Mouse (Mus musculus): ENCODE results near the gene Serpina3a.
"Not testable (repeated sequence)": the region's sequence is repeated elsewhere in the genome, so short reads cannot be mapped to it uniquely, and the experiment has no call there.

Gene Serpina3a

DNA sequence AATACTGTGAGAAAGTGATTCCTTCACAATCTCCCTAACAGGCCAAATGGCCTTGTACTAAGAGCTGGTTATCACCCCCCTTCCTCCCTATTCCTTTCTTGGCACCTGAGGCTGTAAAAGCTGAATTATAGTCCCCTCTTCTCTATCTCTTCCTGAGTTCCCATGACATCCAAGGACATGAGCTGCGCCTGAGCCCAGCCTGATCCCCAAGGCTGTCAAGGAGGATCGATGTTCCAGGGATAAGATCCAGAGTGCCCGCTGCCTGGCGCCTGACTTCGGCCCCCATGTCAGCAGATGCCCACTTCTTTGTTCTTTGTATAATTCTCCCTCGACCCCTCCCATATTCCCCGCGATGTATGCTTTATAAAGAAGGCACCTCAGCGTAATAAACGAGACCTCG is at the start of gene Serpina3a:
Serpina3a (plus strand) TSS at position 392 of the 400 bp plus-strand sequence.
- DNase-seq, result not testable (repeated sequence)

DNA sequence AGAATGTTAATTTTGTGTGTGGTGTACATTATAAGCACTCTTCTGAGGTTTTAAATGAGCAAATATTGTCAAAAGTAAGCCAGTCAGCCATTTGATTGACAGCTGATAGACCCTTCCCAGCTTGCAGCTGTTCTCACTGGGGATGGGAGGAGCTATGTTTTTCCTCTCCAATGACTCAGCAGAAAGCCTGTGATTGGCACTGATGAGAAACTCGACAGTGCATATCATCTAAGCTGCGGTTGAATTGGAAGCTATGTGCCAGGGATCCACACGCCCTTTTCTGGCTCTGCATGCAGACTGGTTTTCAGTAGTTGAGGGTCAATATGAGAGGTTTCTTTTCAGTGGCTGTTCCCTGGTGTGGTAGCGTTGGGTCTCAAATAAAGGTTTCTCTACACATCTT is 48.0 kb upstream of the Serpina3a start:
- no peak for DNase-seq

DNA sequence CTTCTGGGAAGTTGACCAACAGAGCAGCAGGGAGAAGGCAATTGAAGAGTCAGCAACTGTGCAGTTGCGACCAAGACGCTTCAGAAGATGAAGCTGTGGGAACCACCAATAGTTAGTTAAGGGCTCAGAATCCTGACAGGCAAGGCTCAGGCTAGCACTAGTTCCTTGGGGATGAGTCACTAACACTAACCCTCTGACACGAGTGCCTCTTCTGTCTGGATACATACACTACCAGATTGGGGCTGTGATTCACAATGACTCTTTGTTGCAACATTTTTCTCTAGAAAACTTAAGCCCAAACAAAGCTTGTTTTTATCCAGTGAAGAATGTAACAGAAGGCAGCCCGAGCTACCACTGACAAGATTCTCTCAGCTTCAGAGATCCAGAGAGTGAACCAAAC is 47.5 kb upstream of the Serpina3a start:
- no peak for DNase-seq

DNA sequence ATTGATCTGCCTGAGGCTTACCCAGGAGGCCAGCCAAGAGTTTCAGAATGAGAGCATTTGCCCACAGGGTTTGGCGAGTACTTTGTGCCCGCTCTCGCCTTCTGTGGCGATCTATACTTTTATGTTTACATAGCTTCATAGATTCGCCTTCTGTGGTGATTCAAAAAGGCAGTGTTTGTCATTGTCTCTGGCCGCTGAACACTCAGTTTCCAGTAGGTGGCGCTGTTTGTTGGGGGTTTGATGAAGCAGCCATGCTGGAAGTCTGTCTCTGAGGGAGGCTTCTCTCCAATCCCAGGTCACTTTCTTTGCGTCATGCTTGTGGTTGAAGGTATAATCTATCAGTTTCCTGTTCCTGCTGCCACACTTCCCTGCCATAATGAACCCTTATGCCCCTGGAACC is 46.3 kb upstream of the Serpina3a start:
- DNase-seq, result peak; percentile 23 to 53

DNA sequence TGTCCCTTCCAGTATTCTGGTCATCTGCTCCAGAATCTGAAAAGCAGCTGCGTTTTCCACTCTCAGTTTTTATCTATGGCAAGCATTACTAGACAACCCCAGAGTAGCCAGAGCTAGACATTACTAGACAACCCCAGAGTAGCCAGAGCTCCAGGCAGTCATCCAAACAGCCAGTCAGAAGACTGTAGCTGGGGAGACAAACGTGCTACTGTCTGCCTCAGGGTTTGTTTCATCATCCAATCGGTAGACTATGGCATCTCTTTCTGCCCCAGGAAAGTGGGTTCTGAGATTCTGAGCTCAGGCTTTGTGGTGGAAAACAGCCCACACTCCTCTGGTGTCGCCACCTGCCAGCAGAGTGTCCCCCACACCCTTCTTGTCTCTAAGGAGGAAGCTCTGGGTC is 45.0 kb upstream of the Serpina3a start:
- no peak for DNase-seq

DNA sequence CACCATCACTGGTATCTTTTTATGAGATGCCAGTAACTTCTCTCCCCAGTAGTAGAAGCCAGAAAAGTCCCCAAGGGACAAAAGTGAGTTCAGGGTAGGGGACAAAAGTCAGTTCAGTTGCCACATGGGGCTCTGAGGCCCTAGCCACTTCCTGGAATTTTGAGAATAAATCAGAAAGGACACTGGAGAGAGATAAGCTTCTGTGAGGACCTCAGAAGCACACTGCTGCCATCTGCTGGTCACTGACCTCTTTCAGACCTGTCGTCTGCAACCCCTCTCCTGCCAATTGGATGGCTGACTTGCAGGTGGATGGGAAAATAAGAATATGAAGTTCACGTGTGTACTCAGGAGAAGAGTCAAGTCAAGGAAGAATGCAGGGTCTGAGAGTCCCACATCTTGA is 42.9 kb upstream of the Serpina3a start:
- DNase-seq, result peak; percentile 29 to 70

DNA sequence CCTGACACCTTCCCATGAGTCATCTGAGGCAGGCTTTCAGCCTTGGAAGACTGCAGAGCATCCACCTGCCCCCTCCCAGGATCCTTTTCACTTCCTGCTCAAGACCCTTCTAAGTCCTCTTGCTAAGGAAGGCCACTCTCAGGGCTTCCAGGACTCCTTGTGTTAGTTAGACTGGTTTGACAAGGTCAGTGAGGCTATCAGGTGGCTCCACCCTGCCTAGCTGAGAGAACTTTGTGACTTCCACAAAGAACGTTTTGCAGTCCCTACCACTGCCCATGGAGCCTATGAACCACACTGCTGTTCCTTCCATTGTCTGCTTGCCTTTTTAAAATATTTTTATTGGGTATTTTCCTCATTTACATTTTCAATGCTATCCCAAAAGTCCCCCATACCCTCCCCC is 40.8 kb upstream of the Serpina3a start:
- no peak for DNase-seq

DNA sequence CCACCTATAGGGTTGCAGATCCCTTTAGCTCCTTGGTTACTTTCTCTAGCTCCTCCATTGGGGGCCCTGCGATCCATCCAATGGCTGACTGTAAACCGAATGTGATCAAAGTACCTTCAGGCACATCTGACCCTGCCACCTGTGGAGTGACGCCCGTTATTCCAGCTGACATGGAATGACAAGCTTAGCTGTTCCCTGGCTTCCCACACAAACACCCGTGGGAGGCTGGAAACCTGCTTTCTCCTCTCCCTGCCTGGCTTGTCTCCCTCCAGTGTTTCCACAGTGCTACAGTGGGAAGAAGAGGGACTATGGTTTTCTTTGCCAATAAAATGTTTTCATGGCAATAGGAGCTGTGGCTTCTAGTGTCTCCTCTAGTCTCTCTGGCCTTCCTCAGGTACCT is 40.2 kb upstream of the Serpina3a start:
- DNase-seq, result no peak

DNA sequence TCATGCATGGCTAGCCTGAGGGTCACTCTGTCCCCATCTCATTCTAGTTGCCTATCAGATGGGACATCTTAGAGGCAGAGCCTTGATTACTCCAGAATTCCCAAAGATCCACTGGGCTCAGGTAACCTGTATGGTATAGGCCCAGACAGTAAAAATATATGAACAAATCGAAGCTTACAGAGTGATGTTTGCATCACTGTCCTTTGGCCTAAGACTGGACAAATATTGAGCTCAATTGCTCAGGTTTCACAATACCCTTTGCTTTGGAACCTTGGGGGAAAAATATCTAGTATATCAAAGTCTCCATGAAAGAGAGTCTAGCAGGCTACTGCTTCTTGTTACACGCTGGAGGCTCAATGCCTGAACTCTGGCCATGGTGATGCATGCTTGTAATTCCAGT is 22.4 kb upstream of the Serpina3a start:
- DNase-seq, result no peak

DNA sequence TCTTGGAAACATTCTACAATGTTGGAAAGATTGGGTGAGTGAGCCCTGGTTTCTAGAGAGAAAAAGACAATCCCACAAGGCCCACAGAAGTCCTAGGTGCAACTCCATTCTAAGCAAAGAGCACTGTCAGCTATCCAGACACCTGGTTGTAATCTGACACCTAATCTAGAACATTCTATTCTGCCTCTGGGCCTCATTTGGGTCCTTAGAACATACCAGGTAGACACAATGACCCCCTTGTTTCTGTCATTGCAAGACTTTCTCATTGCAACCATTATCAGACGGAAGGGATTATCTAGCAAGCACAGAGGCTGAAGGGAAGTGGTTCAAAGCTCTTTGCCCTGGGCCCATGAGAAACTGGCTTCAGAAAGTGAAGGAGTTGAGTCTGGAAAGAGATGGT is 21.2 kb upstream of the Serpina3a start:
- no peak for DNase-seq

DNA sequence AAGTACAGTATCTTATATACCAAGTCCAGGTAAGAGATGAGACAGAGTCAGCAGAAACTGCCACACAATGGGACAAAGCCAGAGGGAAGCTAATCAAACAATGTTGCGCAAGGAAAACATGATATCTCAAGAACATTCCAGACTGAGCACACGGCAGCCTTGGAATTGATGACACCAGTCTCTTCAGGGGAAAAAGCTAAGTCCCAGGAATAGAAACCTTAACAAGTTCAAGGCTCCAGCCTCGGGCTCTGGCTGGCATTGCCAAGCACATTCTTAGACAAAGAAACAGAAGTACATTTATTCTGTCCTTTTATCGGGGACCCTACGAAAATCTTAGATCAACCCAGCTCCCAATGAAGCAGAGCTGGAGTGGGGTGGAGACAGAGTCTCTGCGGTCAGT is 11.8 kb upstream of the Serpina3a start, which contains the start of gene Serpina5:
Serpina5 (plus strand) TSS at position 346 of the 400 bp plus-strand sequence.
- no peak for DNase-seq

DNA sequence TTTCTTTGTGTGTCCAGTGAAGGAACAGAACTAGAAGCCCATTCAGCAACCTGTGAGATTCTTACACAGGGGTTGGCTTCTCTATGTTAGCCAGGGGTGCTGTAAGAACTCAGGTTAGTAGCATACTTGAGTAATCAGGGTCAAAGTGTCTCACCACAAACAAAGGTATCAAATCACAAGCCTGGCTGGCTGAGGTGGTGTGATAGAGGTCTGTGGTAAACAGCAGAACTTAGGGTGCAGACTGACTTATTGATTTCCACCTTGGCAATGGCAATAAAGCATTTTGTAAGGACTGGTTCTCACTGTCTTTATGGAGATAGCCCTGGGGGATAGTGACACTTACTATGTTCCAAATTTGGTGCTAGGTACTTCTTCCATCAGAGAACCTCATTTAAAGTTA is 6.7 kb upstream of the Serpina3a start:
- DNase-seq, result no peak

DNA sequence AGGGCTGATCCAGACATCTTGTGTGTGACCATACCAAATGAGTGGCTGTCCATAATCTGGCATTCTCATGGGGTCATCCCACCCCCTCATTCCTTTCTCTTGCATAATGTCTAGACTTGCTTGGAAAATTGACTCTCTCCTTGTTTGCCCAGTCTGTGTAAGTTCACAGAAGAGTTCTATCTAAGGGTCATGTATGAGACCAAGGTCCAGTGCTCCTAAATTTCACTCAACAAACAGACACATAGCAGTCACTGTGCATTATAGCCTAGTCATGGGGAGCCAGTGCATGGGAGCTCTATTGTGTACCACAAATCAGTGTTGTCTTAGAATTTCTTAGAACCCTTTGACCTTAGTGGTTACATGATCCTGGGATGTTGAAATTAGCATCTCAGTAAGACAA is 5.6 kb upstream of the Serpina3a start:
- no peak for DNase-seq

DNA sequence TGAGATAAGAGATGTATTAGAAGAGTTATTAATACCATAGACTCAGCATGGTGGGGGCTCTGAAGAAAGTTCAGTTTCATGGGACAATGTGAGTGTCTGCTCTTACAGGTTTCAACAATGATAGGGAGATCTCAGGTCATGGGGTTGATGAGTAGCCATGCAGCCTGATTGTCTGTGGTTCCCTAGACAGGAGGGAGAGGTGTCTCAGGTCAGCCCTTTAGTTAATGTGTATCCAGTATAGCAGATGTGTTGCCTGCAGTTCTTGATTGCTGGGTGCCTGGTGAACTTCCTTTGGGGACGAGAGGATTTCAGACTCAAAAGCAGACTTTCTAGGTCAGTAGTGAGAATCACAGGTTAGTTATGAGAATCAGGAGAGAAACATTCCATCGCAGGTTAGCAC is 4.0 kb upstream of the Serpina3a start:
- no peak for DNase-seq

DNA sequence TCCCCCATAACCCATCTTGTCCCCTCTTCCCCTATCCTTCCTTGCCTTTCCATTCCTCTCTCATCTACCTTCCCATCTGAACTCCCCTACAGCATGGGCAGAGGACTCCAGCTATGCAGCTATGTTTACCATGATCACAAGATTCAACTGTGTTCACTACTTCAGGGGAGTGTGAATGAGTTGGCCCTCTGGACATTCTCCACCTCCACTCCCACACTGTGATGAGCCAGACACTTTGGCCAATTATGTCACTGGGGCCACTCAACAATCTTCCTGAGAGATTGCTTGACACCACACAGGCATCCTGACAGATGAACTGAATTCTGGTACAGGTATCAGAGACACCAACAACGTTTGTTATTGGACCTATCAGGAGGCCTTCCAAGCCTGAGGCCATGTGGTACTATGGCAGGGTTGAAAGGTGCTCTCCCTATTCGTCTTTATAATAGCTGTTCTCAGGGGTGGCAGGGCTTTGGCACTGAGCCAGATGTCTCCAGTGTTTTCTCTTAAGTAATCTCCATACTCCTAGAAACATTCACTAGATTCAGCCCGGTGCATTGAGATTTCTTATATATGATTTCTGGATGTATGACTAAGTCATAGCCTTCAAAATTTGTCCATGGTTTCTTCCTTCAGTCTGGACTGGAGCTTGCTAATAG is 2.5 kb downstream of the Serpina3a start:
- no peak for DNase-seq

DNA sequence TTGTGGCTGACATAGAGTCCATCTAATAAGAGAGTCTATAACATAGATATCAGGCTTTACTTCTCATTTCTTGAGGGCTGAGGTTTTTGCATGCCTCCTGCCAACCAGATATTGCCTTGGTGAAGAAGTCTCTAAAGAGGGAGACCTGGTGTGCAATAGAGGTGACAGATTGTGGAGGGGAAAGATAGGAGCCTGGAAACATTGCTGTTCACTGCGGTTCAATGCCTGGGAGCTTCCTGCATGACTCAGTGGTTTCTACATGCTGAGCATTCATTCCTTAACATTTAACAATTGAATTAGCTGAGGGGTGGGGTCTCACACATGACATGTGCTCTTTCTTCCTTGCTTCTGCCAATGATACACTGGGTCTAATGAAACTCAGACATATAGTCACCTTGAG is 10.6 kb downstream of the Serpina3a start:
- no peak for DNase-seq

DNA sequence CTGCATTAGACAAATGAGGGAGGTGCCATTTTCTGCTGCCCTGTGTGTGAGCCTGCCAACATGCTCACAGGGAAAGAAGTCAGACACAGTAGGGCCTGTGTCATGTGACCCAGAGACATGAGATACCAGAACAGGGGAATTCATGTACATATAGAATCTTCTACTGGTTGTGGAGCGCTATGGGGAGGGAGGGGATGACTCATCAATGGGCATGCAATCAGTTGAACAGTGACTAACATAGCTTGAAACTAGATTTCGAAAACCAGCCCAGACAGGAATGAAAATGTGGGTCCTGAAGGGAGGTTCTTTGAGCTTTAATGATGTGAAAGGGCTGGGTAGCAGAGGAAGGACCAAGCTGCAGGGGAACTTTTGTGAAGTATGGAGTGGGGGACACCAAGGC is 11.5 kb downstream of the Serpina3a start:
- DNase-seq, result no peak

DNA sequence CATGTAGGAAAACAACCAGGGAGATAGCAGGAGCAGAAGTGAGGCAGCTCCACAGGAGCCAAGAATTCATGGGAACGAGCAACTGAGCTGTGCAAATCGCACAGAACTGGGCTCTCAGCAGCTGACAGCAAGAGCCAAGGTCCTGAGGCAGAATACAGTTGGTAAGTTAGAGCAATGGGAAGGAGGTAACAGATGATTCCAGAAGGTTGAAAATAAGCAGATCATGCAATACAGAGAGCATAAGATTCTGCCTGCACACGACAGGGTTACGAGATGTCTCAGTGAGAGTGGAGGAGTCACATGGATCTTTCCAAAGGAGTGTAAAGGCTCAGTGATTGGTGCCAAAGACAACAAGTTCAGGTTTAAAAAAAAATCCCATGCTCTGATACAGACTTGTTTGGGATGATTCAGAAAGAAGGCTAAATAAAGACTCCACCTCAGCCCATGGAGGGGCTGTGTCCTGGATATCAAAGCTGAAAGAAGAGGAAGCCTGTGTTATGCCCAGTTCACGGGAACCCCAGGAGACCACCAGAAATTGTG is 12.6 kb downstream of the Serpina3a start:
- DNase-seq, result no peak

DNA sequence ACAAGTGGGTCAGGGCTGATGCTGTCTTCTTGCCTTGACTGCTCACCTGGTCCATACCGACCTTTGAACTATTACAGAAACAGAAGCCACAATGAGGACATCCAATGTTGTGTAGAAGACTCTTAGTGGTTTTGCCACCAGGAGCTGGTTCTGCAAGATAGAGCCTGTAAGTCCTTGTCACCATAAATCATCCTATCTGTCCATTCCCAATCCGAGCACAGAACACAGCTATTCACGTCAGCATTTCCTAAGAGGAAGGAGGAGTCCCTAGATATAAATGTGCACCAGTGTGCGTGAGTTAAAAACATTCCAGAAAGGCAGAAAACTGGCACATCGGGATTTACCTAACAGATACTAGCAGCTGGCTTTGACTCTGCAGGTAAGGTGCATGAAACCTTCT is 15.2 kb downstream of the Serpina3a start, which contains the start of gene Serpina3b:
Serpina3b (plus strand) TSS at position 301 of the 400 bp plus-strand sequence.
- no peak for DNase-seq

DNA sequence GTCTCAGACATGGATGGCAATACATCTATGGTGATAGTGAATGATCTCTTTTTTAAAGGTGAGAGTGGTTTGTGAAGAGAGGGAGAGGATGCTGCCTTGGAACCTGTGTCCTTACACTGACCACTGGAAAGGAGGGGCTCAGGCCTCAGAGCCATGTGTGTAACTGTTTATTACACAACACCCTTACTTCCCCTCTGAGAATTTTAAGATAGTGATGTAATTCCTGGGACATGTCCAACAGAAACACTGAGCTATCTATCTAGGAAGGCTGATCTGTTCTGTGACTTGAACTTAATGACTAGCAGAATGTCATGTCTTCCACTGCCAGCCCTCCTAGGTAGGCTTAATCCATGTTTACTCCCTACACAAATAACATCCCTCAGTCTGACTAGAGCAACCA is 18.5 kb downstream of the Serpina3a start:
- no peak for DNase-seq

DNA sequence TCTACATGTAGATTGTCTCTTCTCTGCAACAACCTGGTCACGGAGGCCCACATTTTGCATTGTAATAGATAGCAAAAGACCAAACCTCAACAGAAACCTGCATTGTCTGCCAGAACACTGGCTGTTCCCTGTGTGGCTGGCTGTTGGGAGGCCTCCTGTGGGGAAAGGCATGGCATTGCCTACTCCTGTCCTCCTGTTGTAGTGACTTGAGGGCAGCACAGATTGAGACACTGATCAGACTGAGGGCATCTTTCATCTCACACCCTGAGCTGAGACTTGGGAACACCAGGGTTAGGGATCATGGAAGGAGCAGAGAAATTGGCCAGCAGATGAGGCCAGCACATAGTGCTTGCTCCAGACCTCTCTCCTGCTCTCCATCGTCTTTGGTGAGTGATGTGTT is 25.7 kb downstream of the Serpina3a start:
- DNase-seq, result no peak

DNA sequence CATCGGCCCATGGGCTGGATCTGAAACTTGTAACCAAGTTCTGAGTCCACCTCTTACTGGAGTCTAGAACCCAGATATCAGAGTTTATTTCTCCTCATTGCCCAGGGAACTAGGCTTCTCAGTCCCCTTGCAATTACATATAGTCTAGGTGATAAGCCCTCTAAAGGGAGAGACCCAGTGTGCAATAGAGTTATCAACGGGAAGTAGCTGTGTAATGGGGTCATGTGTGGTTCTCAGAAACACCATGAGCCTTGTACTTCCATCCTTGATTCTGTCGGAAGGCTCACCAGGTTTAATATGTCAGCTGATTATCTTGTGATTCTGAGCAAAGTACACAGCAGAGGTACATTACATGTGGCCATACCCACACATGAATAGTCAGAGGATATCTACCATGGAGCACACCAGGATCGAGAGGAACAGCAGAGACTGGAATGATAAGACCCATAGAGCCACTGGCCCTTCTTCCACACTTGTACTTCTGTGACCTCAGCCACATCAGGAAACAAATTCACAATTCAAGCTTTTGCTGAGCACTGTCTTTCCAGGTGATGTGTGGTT is 28.1 kb downstream of the Serpina3a start:
- no peak for DNase-seq

DNA sequence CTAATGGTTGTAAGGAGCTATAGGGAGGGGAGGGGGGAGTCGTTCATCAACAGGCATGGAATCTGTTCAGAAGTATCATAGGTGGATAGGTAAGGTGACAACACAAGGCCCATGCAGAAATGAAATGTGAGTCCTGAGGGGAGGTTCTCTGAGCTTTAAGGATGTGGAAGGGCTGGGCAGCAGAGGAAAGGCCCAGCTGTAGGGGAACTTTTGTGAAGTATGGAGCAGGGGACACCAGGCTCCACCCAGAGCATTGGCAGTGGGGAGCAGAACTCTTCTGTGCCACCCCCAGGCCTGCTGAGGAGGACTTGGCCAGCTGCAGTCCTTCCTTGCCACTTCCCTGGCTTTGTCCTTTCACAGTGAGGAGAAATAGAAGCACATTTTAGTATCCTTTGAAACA is 29.0 kb downstream of the Serpina3a start:
- no peak for DNase-seq

DNA sequence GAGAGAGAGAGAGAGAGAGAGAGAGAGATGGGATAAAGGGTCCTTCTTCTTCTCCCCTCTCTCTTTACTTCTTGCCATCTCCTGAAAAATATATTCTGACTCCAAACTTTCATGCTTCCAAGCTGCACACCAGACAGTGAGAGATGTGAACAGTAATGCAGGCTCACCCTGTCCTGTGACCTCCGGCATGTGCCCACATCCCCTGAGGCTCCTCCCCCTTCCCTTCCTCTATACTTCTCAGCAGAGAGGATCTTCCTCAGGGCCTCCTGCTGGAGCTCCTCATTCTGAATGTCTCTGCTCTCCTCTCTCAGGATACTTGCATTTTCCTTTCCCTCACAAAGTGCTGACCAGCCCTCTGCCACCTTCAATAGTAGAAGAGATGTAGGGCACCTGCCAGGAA is 29.9 kb downstream of the Serpina3a start:
- no peak for DNase-seq

DNA sequence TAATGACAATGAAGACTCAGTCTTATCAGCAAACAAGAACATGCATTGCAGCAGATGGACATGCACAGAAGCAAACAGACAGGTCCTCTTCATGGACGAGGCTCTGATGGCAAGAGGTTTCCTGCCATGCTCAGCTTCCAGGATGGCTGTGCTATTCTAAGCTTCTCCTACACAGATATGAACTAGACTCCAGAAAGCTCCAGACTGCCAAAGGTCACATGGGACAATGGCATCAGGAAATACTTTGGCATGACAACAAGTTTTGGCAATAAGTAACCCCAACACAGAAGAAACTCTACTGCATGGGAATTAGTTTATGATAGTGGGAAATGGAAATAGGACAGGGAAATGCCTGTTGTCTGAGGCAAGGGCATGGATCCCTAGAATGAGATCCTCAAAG is 30.8 kb downstream of the Serpina3a start:
- DNase-seq, result no peak

Measured in spleen, adult 18-20 months (tissue).